Mouse (Mus musculus): ENCODE measurements around the gene Gm20696.

Gene Gm20696

DNA sequence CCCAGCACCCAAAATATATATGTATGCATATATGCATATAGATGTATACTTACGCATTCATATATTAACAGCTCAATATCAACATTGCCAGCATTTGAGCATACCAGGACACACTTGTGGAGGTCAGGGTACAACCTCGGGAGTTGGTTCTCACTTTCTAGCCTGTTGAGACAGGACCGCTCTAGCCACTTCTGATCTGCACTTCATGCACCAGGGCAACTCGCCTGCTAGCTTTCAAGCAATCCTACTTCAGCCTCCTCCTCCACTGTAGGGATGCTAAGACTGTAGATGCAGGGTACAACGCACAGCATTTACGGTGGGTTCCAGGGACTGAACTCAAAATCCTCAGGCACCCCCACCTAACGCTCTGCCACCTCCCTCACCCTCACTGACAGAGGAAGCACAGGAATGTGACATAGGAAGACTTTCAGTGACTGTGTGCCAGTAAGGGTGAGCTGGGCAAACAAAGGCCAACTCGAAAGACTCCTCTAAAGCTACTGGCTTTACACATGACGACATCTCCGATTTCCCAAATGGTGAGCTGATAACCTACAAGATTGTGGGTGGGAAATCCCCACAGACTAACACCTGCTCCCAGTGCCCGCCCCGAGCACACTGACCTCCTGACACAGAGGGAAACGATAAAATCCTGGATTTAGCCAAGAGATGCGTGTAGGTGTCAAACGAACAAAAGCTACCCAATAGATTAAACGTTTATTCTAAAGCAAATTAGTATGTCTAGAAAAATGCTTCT is 237.0 kb downstream of the Gm20696 start:
- no peak for DNase-seq

DNA sequence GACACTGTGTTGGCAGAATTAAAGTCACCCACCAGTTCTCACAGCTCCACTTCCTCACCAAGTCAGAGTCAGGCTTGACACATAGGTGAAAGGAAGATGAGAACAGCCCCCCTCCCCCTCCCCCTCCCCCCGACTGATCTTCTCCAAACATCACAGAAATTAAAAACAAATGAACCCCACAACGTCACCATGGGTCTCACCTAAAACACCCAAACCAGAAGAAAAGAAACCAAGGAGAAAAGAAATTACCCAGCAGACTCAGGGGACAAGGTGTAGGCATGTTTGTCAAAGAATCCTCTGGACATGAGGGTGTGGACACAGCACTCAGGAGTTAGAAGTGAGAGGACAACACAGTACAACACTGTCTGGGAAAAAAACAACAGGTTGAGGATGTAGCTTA is 237.6 kb downstream of the Gm20696 start:
- no peak for DNase-seq

DNA sequence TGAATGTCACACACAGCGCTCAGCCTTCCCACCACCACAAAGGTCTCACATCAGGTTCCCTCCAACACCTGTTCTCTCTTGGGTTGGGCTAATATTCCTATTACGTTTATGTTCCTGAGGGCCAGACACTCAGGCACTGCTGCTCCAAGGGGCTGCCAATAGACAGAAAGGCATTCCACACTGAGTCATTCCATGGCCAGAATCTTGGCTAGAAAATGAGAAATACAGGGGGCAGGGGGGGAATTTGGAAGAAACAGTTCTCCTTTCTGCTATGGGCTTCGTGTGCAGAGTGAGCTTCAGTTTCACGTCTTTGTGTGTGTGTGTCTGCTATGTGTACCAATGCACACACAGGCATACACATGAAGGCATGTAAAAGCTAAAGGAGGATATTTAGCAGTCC is 239.3 kb downstream of the Gm20696 start:
- no peak for DNase-seq

DNA sequence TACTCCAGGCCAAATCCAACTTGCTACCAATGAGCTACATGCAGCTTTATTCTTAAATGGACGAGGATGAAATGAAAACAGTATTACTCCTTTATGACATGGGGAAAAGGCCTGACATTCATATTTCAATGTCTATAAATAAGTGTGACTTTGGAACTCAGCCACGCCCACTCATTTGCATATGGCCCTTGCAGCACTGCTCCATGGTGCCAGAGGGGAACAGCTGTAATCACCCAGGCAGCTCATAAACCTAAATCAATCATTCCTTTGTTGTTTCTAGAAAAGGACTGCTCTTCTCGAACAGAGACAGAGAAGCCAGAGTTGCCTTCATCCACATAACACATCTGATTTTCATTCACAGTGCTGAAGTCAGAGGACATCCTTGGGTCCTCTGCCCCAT is 241.6 kb downstream of the Gm20696 start:
- DNase-seq, result no peak

DNA sequence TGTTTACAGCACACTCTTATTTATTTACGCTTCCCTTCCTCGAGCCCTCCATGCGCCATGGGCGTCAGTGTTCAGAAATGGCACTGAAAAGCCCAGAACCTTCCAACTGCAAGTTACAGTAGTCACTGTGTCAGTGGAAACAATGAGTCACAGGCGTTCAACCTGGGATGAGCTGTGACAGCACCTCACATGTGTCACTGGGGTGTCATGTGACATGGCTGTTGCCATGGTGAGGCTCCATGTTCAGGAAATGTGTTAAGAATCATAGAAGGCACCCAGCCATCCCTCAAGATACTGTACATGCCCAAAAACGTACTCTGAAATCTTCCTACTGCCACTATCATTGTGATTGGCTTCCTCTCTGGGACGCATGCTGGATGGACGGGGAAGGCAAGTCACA is 245.9 kb downstream of the Gm20696 start:
- peak; percentile 24 for DNase-seq

DNA sequence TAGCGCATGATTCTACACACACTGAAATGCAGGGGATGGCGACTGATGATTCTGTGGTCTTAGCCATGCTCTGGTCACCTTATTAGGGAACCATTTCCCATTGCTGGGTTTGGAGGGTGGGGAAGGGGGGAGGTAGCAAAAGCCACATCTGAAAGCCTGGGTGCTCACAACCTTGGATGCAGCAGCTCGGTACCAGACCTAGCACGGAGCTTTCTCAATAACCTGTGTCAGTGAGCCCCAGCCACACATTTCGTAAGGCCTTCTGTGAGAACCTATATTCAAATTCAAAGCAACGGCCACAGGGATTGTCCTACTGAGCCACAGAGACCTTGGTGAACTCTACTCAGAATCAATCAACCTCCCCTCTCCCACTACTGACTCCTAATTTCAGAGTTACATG is 254.0 kb downstream of the Gm20696 start:
- DNase-seq, result no peak

DNA sequence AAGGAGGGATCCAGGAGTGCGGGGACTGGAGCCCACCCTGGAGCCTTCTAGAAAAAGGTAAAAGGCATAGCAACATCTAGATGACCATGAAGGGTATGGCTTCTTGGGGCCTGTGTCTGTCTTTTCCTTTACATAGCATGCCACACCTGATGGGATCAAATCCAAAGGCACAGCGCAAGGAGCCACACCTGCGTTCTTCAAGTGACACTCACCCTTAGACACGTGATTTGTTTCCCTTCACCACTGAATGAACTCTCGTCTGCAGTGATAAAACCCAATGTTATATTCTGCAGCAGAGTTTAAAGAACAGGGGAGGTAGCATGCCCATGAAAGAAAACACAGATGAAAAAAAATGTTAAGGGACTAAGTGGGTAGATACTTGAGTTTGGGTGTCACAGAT is 257.0 kb downstream of the Gm20696 start:
- DNase-seq, result no peak

DNA sequence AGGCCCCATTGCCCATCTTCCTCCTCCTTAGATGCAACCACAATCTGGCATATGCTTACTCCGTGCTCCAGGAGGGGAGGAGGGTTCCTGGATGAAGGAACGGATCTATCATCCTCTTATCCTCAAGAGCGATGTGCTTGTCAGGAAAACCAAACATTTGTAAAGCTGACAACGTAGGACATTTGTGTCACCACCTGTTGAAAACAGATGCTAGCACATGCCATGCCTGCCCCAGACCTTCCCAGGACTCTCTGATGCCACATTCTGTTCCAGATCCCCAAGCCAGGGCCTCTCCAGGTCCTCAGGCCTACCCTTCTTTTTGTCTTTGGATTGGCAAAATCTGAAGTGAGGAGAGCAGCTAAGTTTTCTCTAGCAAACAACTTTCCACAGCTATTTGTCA is 257.7 kb downstream of the Gm20696 start:
- DNase-seq, result no peak

DNA sequence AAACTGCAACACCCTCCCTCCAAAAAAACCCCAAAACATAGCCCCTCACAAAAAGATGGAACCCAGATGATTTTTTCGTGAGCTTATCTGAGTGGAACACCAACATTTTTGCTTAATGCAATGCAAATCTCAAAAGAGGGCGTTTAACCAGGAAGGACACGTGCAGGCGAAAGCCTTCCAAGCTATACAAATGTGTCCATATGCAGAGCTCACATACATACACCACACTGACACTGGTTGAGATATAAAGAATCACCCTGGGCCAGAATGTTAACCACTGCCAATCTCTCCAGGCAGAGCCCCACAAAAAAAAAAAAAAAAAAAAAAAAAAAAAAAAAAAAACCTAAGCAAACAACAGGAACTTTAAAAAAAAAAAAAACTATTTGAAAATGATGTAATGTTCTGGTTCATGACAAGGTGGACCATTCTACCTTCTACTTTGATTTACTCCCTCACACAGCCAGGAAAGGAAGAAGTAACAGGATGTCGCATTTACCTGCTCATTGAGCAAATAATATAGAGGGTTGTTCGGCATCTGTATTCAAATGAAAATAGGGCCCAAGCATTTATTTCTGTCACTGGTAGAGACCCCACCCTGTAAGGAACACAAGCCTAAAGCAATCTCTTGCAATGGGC is 262.7 kb downstream of the Gm20696 start:
- DNase-seq, result no peak

DNA sequence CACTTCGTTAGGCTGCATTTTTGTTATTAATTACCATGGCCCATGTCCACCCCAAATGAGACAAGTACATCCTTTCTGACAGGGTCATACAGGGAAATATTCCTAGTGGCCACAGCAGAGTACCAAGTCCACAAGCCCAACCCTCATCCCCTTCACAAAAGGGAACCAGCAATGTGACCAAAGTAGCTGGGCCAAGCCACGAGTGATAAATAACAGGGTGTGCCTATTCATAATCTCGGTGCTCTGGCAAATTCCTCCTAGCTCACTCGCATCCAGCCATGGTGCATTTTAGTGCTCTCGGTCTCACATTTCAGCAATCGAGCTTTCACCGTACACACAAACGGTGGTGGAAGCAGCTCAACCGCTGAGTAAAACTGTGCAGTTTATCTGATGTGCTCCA is 263.7 kb downstream of the Gm20696 start:
- DNase-seq, result no peak

DNA sequence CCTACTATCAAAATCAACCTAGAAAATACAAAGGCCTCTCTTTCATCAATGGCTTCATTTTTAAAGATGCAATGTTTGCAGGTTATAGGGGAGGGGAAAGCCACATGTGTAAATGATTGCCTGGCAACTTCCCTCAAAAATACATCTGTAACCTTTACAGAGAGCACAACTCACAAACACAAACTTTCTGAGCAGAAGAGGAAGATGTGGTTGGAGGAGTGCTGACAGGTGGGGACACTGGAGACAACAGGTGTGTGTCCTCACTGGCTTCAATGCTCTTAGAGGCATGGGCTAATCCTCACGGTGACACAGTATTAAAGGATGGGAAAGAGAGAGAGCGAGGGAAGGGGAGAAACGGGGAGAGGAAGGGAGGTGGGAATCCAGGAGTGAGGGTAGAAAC is 264.2 kb downstream of the Gm20696 start:
- DNase-seq, result no peak

DNA sequence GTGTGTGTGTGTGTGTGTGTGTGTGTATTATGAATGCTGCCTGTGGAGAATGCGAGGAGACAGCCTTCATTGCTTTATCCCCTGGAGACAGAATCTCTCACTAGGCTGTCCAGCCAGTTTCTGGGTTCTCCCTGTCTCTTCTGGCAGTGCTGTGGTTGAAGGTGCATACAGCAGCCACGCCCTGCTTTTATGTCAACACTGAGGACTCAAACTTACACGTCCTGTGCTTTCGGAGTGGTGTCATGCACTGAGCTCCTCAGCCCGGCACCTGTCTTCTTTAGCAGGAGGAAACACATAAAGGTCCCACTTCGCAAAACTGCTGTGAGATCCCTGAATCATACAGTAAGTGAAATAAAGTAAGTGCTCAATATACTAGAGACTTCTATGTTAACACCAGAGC is 264.8 kb downstream of the Gm20696 start:
- DNase-seq, result no peak

DNA sequence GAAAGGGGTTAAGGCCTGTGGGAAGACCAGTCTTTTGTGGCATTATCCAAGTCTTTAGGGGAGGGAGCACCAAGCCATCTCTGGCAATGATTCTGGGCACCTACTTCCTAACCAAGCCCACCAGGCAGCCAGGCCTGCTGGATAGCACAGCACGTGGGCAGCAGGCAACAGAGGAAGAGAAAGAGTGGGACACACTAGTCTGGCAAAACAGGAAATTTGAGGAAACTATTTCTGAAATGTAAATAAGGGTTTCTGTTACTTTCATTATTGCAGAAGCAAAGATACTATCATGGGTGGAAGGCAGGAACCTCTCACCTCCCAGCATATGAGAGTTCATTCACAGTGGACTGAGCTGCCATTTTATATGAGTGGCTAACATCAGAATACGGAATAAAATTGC is 265.4 kb downstream of the Gm20696 start:
- DNase-seq, result no peak

DNA sequence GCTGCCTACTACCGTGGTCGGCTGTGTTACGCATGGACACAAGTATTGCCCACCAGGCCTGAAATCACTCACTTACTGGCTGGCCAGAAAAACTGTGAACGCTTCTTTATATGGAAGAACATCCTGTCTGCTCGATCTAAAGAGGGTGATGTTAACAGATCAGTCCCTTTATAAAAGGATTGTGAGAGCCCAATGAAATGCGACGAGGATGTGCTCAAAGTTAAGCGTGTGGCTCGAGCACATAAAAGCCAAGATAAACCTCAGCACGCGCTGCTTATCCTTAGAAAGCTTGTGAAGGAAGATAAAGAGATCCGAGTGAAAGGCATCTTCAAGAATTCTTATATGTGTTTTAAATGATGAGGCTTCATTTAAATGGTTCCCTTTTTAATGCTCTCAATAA is 270.9 kb downstream of the Gm20696 start:
- no peak for DNase-seq

DNA sequence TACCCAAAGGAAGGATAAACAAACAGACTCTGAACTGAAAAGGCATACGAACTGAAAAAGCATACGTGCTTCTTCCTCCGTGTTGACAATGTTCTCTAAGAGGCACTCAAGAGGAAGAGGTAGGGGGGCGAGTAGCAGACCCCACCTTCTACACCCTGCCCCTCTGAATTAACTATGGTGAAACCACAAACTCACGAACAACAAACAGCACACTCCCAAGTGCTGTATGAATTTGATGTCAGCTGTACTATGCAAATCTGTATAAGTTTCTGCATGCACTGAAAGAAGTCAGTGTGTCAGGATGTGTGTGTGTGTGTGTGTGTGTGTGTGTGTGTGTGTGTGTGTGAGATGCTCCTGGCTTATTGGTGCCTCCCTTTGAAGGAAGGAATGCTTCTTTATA is 271.8 kb downstream of the Gm20696 start:
- no peak for DNase-seq

DNA sequence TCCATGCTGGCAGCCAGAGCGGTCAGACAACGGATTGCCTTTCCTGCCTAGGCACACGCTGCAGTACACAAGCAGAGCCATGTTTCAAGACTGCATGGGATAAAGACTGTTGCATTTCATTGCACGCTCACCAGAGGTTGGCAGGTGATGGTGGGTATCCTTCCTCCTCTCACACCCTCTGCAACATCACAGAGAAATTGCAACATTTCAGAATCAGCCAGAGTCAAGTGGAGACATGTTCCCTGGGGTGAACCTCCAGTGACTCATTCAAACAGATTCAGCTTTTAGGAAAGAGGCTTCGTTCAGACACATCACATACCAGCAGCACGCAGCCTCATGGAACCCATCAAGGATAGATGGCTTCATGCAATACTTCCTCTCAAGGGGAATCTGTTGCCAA is 274.1 kb downstream of the Gm20696 start:
- DNase-seq, result no peak

DNA sequence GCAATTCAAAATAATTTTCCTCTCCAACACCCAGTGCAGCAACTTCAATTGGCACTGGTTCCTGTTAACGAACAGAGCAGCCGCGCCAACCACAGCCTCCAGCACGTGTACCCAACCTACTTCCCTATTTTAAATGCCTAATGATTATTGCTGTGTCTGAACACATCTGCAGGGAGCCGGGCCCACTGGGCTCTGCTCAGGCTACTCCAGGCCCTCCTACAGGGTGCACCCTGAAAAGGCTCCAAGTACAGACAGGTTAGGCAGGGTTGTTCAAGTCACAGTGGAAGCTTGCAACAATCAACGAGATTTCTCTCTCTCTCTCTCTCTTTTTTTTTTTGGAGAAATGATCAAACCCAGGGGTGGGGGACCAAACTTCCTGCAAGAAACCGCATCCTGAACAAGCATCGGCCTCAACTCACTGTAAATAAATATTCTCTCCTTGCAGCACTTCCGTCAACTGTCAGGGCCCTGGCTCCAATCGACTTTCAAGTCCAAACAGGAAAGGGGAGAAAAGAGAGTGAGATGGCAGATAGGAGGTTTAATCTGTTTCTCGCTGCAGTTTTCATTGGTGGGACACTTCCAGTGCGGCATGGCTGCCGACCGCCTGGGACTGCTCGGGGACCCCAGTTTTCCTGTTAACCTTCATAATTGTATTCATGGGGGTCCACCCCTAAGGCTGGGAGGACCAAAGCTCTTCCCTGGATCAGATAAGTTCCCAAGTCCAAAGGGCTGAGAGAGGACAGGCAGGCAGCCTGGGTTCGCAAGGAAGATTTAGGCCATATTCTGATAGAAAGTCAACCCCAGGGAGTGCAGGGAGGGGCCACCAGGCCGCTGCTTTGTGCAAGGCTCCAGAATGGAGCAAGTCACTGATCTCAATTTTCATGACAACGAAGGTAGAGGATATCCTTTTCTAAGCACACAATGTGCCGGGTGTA is 277.6 kb downstream of the Gm20696 start:
- no peak for DNase-seq

DNA sequence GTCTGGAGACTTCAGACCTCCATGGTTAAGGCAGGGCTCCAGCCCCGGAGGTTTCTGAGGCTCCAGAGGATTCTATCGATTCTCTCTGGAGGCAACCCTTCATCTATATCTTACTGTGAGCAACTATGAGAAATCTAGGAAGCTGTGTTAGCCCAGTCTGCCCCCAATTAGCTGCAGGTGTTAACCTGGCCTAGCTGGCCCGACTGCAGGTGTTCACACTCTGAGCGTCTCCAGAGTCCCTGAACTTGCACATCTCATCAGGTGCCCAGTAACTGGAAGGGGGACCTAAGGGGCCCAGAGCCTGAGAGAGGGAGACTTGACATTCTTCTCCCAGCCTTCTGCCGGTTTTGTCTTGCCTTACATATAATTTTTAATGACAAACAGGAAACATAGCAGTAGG is 278.6 kb downstream of the Gm20696 start:
- no peak for DNase-seq

DNA sequence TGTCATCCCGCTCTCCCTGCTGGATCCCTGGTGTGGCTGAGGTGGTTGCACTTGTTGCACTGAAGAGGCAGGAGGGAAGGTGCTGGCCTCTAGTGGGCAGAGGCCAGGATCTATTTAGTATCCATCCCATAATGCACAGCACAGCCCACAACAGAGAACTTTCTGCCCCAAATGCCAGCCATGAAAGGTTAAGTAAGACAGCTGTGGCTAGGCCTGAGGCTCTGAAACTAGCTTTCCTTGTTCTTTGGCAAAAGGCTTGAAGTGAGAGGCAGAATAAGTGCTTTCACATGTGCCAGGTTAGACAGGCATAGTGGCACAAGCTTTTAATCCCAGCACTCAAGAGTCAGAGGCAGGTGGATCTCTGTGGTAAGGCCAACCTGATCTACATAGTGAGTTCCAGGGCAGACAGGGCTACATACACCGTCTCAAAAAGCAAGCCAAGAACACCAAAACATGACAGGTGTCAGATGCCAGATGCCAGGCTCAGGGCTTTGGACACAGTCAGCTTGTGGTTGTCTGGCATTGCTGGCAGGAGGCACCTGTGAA is 281.5 kb downstream of the Gm20696 start:
- no peak for DNase-seq

DNA sequence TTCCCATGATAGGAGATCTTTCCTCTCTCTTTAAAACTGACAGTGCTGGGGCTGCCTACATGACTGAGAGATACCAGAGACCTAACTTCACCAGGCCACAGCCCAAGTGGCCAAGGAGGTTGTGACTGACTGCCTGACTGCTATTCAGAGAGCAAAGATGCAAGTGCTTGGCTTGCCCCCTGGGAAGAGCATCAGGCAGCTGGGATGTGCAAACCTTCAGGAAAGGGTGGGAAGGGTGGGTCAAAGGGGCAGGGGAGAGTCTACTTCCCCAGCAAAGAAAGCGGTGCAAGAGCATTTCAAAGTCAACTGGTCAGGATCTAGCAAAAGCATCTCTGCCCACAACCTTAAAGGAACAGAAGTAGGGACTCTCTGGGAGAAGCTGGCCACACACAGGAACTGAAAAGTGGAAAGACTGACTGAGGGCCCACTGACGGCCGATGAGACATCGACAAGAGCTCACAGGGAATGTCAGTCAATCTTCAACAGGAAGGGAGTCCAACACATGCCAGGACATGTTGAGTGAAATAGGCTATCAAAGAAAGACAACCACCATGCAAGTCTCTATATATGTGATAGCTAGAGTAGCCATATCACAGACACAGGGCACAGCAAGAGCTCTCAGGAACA is 282.6 kb downstream of the Gm20696 start:
- no peak for DNase-seq

DNA sequence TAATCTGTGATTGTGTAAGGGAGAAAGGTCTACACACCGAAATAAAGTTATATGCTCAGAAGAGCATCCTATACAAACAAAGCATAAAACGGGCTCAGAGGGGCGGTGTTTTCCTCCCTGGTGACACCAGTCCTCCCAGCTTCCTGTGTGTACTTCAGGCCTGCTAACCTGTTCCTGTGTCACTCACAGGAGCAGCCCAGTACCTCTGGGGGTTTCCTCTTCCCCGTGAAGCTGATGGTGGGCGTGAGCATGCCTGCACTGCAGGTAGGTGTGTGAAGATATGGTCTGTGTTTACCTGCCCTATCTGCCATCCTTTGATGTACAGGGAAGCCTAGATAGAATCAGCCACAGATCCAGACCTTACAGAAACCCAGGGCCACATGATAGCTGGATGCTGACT is 286.5 kb downstream of the Gm20696 start:
- no peak for DNase-seq

DNA sequence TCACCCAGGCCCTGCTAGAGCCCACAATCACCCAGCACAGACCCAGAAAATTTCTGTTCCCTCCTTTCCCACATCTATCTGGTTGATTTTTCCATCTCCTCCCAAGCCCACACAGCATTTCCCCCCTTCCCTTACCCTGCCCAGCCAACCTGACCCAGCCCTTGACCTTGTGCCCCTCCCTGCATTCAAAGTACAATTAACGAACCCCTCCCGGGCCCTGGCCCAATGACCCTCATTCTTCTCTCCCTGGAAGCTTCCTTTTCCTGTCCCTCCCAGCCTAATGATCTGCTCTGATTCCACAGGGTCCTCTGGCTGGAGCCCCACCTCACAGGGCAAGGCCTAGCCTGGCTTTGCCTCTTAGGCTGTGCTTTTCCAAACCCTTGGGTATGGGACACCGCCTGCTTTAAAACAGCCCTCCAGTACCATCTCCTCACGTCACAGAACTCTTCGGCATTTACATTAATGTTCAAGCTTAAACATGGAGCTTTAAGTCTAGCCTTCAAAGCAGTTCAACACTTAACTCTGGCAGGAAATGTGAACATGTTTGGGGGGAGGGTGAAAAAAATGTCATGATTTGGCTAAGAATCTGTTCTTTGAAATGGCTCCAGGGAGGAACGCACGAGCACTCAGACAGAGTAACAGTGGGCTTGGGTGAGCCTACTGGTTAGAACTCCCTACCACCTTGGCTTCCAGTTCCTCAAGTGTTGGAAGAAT is 287.4 kb downstream of the Gm20696 start:
- no peak for DNase-seq

Measured in right cerebral cortex, postnatal 25 days (tissue).